Mouse (Mus musculus) spleen, embryonic (tissue): ENCODE measurements around the gene Rft1.

Source experiments
- CTCF ChIA-PET: fragments of 350-600 bp; sonication (Branson Sonifier 250); formaldehyde crosslinking; loops from one replicate; lab custom pipeline; 2022; lab: Charles Lee

Gene Rft1

DNA sequence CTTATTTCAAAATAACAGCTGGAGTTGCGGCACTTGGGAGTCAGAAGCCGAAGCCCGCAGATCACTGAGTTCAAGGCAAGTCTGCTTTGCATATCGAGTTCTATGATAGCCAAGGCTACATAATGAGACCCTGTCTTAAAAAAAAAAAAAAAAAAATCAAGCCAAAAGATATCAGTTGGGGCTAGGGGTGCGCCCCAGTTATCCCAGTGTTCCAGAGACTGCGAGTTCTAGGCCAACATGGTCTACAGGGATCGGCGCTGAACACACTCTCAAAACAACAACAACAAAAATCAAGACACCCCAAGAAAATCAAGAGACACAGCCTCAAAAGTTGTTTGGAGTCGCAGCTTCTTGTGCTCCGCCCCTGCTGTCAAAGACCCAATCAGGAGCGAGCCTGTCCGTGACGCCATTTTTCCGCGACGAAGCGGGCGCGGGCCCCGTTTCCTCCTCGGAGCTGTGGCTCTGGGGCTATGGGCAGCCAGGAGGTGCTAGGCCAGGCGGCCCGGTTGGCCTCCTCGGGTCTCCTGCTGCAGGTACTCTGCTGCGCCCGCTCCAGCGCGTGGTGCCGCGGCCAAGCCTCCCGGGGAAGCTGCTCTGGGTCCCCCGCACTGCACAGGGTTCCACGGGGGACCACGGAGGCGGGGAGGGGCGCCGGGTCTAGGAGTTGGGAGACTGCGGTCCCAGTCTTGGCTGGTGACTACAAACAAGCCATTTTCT, at the start of gene Rft1:
Gene Rft1, plus strand, starts transcription at position 418 of the 717 bp plus-strand sequence.
- CTCF ChIA-PET, result interaction anchor here (1.1 kb wide), 1 partner anchor 43 kb away, joined by 5 read pairs; no protein-coding TSS in a partner anchor

- CTCF ChIA-PET, result no interaction called here
Measured at GRCm38 (mm10) chr14:30606817-30607216, 47.3 kb upstream of the Rft1 start.

DNA sequence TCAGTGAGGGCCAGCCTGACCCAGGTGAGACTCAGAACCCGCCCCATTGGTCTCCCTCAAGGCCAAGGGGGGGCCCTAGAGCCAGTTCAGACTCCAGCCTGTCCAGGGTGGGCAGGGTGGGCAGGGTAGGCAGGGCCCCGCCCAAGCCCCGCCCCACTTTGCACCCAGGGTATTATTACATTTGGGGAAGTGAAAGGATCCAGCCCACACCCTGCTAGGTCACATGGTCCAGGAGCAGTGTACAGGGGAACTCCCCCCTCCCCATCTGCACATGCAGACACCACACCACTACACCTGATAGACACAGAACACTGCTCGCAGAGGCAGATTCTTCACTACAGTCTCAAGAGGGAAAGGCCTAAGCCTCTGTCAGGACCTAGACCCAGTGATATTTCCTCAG, 46.5 kb upstream of the Rft1 start:
- CTCF ChIA-PET, result no interaction called here

DNA sequence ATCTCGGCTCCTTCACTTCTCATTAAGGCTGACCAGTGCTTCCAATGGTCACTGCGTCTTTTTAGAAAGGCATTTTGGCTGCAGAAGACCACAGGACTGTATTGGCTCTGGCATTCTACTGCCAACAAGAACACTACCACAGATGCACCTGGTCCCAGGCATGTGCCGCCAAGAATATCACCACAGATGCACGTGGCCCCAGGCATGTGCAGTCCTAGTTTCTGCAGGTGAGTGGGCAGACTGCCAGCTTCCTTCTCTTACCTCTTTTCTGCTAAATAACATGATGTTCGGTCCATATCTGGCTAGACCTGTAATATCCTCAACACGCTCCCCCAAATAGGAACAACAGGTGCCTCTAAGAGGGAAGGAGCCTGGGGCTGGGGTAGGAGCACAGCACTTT, 46.0 kb upstream of the Rft1 start:
- CTCF ChIA-PET, result no interaction called here

GRCm38 (mm10) chr14:30609499-30609898, 44.7 kb upstream of the Rft1 start:
- CTCF ChIA-PET, result no interaction called here

- CTCF ChIA-PET, result interaction anchor here (1.5 kb wide), 1 partner anchor 43 kb away, joined by 5 read pairs; the partner anchor contains the start of gene Rft1
Measured at GRCm38 (mm10) chr14:30610304-30610703, 43.9 kb upstream of the Rft1 start.

DNA sequence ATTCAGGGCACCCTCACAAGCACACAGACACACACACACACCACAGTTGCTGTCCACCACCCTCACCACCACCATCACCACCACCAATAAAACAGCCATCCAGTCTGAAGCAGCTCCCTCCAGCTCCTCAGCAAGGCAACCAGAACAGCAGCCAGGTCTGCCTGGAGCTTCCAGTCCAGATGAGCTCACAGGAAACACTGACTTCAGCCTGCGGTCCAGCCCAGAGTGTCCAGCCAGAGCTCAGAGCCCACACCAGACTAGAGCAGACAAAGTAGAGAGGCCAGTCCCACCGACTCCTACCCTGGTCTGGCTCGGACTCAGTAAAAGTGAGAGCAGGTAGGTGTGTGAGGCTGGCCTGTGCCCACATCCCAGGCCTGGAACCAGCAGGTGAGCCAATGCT, 43.2 kb upstream of the Rft1 start:
- CTCF ChIA-PET, result interaction anchor here (1.5 kb wide), 1 partner anchor 43 kb away, joined by 5 read pairs; the partner anchor contains the start of gene Rft1

DNA sequence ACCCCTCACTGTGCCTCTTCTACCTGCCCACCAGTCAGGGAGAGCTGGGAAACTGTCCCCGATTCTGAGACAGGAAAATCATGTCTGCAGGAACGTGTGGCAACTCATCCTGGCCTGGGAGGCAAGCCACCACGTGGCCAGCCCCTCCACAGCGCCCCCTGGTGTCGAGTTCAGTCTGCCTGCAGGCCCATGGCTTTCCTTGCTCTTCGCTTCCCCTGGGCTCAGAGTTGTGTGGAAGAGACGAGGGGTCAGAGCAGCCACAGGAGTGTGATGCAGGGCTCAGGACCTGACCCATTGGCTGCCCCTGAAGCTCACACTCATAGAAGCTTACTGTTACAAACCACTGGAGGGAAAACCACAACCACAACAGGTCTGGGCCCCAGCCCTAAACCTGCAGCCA, 41.6 kb upstream of the Rft1 start:
- CTCF ChIA-PET, result interaction anchor here (0.6 to 1.6 kb wide), 4 partner anchors 12 to 22 kb away, joined by 3 to 4 read pairs (median 4); no protein-coding TSS in a partner anchor

GRCm38 (mm10) chr14:30612962-30613715, 41.0 kb upstream of the Rft1 start:
- CTCF ChIA-PET, result interaction anchor here (0.6 to 1.5 kb wide), 3 partner anchors 15 to 921 kb away, joined by 3 to 11 read pairs (median 4); no protein-coding TSS in a partner anchor

DNA sequence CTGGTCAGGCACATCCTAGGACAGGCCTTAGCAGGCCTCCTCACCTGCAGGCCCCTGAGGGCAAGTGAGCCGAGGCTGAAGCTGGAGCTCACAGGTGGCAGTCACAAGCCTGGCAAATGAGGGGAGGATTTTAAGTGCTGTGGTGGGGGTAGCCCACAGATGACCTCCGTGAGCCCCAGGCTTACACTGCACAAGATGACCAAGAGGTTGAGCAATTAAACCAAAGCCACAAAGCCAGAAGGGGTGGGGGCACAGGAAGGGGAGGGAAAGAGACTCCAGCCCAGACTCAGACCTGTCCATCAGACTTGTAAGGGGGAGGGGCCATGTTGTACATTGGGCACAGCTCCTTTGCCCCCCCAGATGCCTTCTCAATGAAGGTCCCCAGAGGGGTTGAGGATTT, 37.4 kb upstream of the Rft1 start:
- CTCF ChIA-PET, result interaction anchor here (0.5 to 1.2 kb wide), 5 partner anchors 12 to 54 kb away, joined by 3 to 6 read pairs (median 4); no protein-coding TSS in a partner anchor

GRCm38 (mm10) chr14:30618746-30619275, 35.3 kb upstream of the Rft1 start:
- CTCF ChIA-PET, result interaction anchor here (0.8 kb wide), 1 partner anchor 15 kb away, joined by 3 read pairs; no protein-coding TSS in a partner anchor

- CTCF ChIA-PET, result interaction anchor here (0.9 kb wide), 1 partner anchor 14 kb away, joined by 4 read pairs; no protein-coding TSS in a partner anchor
Measured at GRCm38 (mm10) chr14:30619982-30620578, 34.1 kb upstream of the Rft1 start.

DNA sequence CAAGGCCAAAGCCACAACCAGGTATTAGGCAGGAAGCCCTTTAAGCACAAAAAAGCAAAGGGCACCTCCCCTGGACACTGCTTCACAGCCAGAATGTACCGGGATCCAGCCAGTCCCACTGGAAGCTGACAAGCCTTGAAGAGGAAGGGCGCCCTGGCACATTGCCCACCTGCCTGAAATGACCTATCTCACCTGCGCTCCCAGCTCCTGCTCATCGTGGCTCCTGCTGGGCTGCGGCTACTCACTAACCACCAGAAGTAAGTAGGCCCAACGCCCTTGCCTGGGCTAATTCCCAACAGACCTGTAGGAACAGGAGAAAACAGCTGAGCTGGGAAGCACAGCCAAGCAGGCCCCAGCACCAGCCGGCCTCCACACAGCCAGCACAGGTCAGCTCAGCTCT, 32.0 kb upstream of the Rft1 start:
- CTCF ChIA-PET, result no interaction called here

DNA sequence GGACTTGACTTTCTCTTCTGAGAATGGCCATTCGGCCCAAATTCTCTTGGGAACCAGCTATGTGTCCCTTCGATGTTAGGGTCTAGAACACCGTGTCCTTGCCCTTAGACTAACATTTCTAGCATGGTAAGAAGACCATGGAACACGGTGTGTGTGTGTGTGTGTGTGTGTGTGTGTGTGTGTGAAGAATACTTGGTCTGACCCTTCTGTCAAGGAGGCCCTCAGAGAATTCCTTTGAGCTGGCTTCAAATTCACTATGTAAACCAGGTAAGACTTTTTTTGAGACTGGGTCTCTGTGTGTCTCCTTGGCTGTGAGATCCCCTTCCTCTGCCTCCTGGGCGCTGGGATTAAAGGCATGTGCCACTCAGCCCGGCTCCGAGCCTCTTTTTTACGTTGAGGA, 31.6 kb upstream of the Rft1 start:
- CTCF ChIA-PET, result no interaction called here

GRCm38 (mm10) chr14:30624277-30624721, 29.9 kb upstream of the Rft1 start:
- CTCF ChIA-PET, result no interaction called here

DNA sequence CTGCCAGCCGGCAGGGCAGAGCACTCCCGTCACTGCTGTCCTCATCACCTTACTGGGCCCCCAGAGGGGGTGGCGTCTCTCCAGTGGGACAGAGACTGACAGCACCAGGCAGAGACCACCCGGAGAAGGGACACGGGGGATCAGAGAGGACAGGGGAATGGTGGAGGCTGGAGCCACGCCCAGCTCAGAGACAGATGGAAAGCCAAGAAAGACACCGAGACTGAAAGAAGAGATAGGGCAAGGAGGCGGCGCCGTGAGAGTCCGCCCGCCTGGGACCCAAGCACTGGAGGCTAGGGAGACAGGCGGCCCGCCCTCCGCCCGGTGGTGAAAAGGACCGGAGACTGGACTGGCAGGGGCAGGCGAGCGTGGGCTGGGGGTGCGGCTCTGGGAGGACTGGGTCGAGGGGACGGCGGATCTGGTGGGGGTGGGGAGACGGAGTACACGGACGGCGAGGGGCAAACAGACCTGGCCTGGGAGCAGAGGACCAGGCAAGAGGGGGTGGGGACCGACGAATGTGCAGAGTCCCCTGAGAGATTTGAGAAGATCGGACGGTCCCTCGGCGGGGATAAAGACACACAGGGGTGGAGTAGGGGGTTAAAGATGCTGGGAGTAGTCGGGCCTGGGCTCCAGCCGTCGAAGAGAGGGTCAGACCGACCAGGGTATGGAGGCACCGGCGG, 28.9 kb upstream of the Rft1 start:
- CTCF ChIA-PET, result interaction anchor here (1.3 kb wide), 1 partner anchor 43 kb away, joined by 3 read pairs; no protein-coding TSS in a partner anchor

- CTCF ChIA-PET, result interaction anchor here (1.3 kb wide), 1 partner anchor 43 kb away, joined by 3 read pairs; no protein-coding TSS in a partner anchor
Measured at GRCm38 (mm10) chr14:30625856-30626726, 28.1 kb upstream of the Rft1 start, which contains the start of gene Prkcd. Prkcd (minus strand) TSS chr14:30626210.

- CTCF ChIA-PET, result interaction anchor here (0.6 to 1.3 kb wide), 2 partner anchors 35 to 42 kb away, joined by 3 read pairs; no protein-coding TSS in a partner anchor
Measured at GRCm38 (mm10) chr14:30626756-30627742, 27.1 kb upstream of the Rft1 start.
